Mouse (Mus musculus): ENCODE measurements around the gene Fam107b. TPM values are rescaled to one million over a fixed set of nuclear protein-coding genes. Genes with fewer than 3 reads are reported as not detected.

Gene Fam107b
- polyA plus RNA-seq, 1 experiment = 84.5 TPM

GRCm38 (mm10) chr2:3594663-3595318, 24.5 kb downstream of the Fam107b start:
- TF ChIP-seq CTCF (IDR thresholded peaks at IDR 0.05; ENCODE audit: insufficient read depth, low read depth, low read length) (no peak), POLR2A (IDR thresholded peaks at IDR 0.05; ENCODE audit: insufficient read depth, low read depth, low read length) (no peak)
- no peak overlapping the region for H3K27ac ChIP-seq (ENCODE audit: insufficient read depth, low read depth, low read length)
- no peaks in the 10 kb centered on the region for H3K4me1 ChIP-seq (ENCODE audit: control insufficient read depth, insufficient read depth, low read length)
- WGBS = 74% methylated on average over 2 of the region's 2 CpGs
- H3K4me3 ChIP-seq (ENCODE audit: insufficient read depth, low read depth, low read length) = no peak overlapping the region

GRCm38 (mm10) chr2:3600421-3600820, 30.1 kb downstream of the Fam107b start:
- TF ChIP-seq CTCF (IDR thresholded peaks at IDR 0.05; ENCODE audit: insufficient read depth, low read depth, low read length) (no peak), POLR2A (IDR thresholded peaks at IDR 0.05; ENCODE audit: insufficient read depth, low read depth, low read length) (no peak)
- H3K4me1 ChIP-seq (ENCODE audit: control insufficient read depth, insufficient read depth, low read length) = no peaks in the 10 kb centered on the region

GRCm38 (mm10) chr2:3602599-3602998, 32.3 kb downstream of the Fam107b start:
- TF ChIP-seq POLR2A (IDR thresholded peaks at IDR 0.05; ENCODE audit: insufficient read depth, low read depth, low read length) (no peak), CTCF (IDR thresholded peaks at IDR 0.05; ENCODE audit: insufficient read depth, low read depth, low read length) (no peak)
- H3K4me3 ChIP-seq (ENCODE audit: insufficient read depth, low read depth, low read length) = no peak overlapping the region
- 70% methylated on average over 3 of the region's 3 CpGs for WGBS
- H3K4me1 ChIP-seq (ENCODE audit: control insufficient read depth, insufficient read depth, low read length) = no peaks in the 10 kb centered on the region
- no peak overlapping the region for H3K27ac ChIP-seq (ENCODE audit: insufficient read depth, low read depth, low read length)

More at GRCm38 (mm10) chr2:3600421-3600820, 30.1 kb downstream of the Fam107b start:
- no peak overlapping the region for H3K27ac ChIP-seq (ENCODE audit: insufficient read depth, low read depth, low read length)
- no peak overlapping the region for H3K4me3 ChIP-seq (ENCODE audit: insufficient read depth, low read depth, low read length)
- 46% methylated on average over 3 of the region's 3 CpGs for WGBS

GRCm38 (mm10) chr2:3603181-3603580, 32.9 kb downstream of the Fam107b start:
- no peaks in the 10 kb centered on the region for H3K4me1 ChIP-seq (ENCODE audit: control insufficient read depth, insufficient read depth, low read length)
- no peak overlapping the region for H3K27ac ChIP-seq (ENCODE audit: insufficient read depth, low read depth, low read length)
- TF ChIP-seq POLR2A (IDR thresholded peaks at IDR 0.05; ENCODE audit: insufficient read depth, low read depth, low read length) (no peak), CTCF (IDR thresholded peaks at IDR 0.05; ENCODE audit: insufficient read depth, low read depth, low read length) (no peak)
- 77% methylated on average over 5 of the region's 5 CpGs for WGBS
- H3K4me3 ChIP-seq (ENCODE audit: insufficient read depth, low read depth, low read length) = no peak overlapping the region

- Histone ChIP-seq H3K4me3 (ENCODE audit: insufficient read depth, low read depth, low read length) (no peak overlapping the region), H3K27ac (ENCODE audit: insufficient read depth, low read depth, low read length) (no peak overlapping the region), H3K4me1 (ENCODE audit: control insufficient read depth, insufficient read depth, low read length) (no peaks in the 10 kb centered on the region)
- 49% methylated on average over 8 of the region's 8 CpGs for WGBS
- TF ChIP-seq CTCF (IDR thresholded peaks at IDR 0.05; ENCODE audit: insufficient read depth, low read depth, low read length) (no peak), POLR2A (IDR thresholded peaks at IDR 0.05; ENCODE audit: insufficient read depth, low read depth, low read length) (no peak)
Observed at GRCm38 (mm10) chr2:3608868-3609854, 38.9 kb downstream of the Fam107b start.

- WGBS = 98% methylated on average over 1 of the region's 1 CpGs
- Histone ChIP-seq H3K4me3 (ENCODE audit: insufficient read depth, low read depth, low read length) (no peak overlapping the region), H3K4me1 (ENCODE audit: control insufficient read depth, insufficient read depth, low read length) (no peaks in the 10 kb centered on the region), H3K27ac (ENCODE audit: insufficient read depth, low read depth, low read length) (no peak overlapping the region)
- TF ChIP-seq CTCF (IDR thresholded peaks at IDR 0.05; ENCODE audit: insufficient read depth, low read depth, low read length) = no peak
- no peak for TF ChIP-seq POLR2A (IDR thresholded peaks at IDR 0.05; ENCODE audit: insufficient read depth, low read depth, low read length)
Observed at GRCm38 (mm10) chr2:3618446-3618845, 48.2 kb downstream of the Fam107b start.

GRCm38 (mm10) chr2:3621568-3621967, 51.3 kb downstream of the Fam107b start:
- no peak overlapping the region for H3K27ac ChIP-seq (ENCODE audit: insufficient read depth, low read depth, low read length)
- TF ChIP-seq CTCF (IDR thresholded peaks at IDR 0.05; ENCODE audit: insufficient read depth, low read depth, low read length) = no peak
- no peak for TF ChIP-seq POLR2A (IDR thresholded peaks at IDR 0.05; ENCODE audit: insufficient read depth, low read depth, low read length)
- H3K4me1 ChIP-seq (ENCODE audit: control insufficient read depth, insufficient read depth, low read length) = no peaks in the 10 kb centered on the region
- no peak overlapping the region for H3K4me3 ChIP-seq (ENCODE audit: insufficient read depth, low read depth, low read length)
- 80% methylated on average over 6 of the region's 6 CpGs for WGBS

- WGBS = 92% methylated on average over 2 of the region's 2 CpGs
- Histone ChIP-seq H3K4me1 (ENCODE audit: control insufficient read depth, insufficient read depth, low read length) (no peaks in the 10 kb centered on the region), H3K4me3 (ENCODE audit: insufficient read depth, low read depth, low read length) (no peak overlapping the region), H3K27ac (ENCODE audit: insufficient read depth, low read depth, low read length) (no peak overlapping the region)
- no peak for TF ChIP-seq CTCF (IDR thresholded peaks at IDR 0.05; ENCODE audit: insufficient read depth, low read depth, low read length)
- TF ChIP-seq POLR2A (IDR thresholded peaks at IDR 0.05; ENCODE audit: insufficient read depth, low read depth, low read length) = no peak
Observed at GRCm38 (mm10) chr2:3622158-3622557, 51.9 kb downstream of the Fam107b start.
